11 mouse cellular contexts compared by ENCODE assay signal in the genomic region with DNA sequence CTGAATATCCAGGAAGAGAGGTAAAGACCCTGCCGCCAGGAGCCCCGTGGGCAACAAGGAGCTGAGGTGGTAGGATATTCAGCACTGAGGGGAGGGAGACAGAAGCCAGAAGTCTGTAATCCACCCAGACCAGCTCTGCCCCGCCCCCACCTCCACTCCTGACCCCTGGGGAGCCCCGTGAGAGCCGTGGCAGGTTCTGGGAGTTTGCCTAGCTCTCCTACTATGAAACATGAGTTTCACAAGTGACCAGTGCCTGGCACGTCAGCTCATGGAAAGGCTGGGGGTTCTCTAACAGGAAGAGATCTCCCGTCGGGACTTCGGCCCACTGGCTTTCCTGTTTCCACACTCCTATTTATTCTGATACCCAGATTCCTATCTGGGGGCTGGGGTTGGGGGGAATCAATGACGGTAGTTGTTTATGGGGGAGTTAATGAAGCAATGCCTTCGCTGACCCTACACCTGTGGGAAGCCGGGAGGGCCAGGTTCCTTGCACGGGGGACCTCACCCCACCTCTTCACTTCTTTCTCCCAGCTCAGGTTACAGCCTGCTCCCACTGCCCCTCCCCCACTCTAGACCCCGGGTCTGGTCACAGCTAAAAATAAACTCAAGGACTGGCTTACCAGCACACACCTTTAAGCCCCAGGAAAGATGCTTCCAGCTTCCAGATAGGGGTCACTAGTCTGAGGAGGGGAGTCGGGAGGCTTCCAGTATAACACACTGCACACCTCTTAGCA. TPM values are rescaled to one million over a fixed set of nuclear protein-coding genes. Genes with fewer than 3 reads are reported as not detected.
A peak's percentile ranks its signal among the peaks of the same experiment; 100 is the strongest.
DNase-seq lines count a peak whose midpoint lies in the region; ATAC-seq lines count a peak whose summit lies in the region.
"Had no signal": no experiment of that assay in that cellular context is flagged by ENCODE, and none has a peak within 500 bp of the region (broad histone marks: within the 10 kb centered on the region; RNA-seq: fewer than 3 reads in every experiment).

No protein-coding gene starts in this region.

- ATAC-seq in heart, embryonic 11.5 days (replicated peaks; ENCODE audit: insufficient number of reproducible peaks, low FRiP score, low TSS enrichment): no peak
- no peak for ATAC-seq in lung, embryonic 16.5 days (ENCODE audit: low read depth)

- H3K4me3 ChIP-seq in heart, embryonic 11.5 days (ENCODE audit: low read depth, low read length): peak overlapping the region; percentile 4; the same call in 1 of the 2 replicates
- H3K4me3 ChIP-seq in lung, embryonic 16.5 days (ENCODE audit: low read length): no peak overlapping the region
- H3K4me3 ChIP-seq in embryonic facial prominence, embryonic 10.5 days: peak overlapping the region; percentile 41
- H3K4me3 ChIP-seq: hindbrain, embryonic 13.5 days had no signal

- no peaks in the 10 kb centered on the region for H3K27me3 ChIP-seq in heart, embryonic 11.5 days (ENCODE audit: control insufficient read depth, insufficient read depth, low read length)
- no peaks in the 10 kb centered on the region for H3K27me3 ChIP-seq in lung, embryonic 16.5 days (ENCODE audit: control insufficient read depth, insufficient read depth, low read depth, low read length)
- peaks cover 62% of the 10 kb centered on the region for H3K27me3 ChIP-seq in embryonic facial prominence, embryonic 10.5 days (replicated peaks; ENCODE audit: low read depth, poor library complexity, severe bottlenecking)

- 5% methylated on average over 15 of the region's 15 CpGs for whole genome bisulfite sequencing in heart, embryonic 11.5 days (ENCODE audit: insufficient replicate concordance)
- WGBS in lung, embryonic 16.5 days: 14% methylated on average over 15 of the region's 15 CpGs
- 3% methylated on average over 15 of the region's 15 CpGs for WGBS in embryonic facial prominence, embryonic 10.5 days

- no peaks in the 10 kb centered on the region for H3K9me3 ChIP-seq in heart, embryonic 11.5 days (replicated peaks; ENCODE audit: control insufficient read depth, low read length)
- no peaks in the 10 kb centered on the region for H3K9me3 ChIP-seq in lung, embryonic 16.5 days (ENCODE audit: control insufficient read depth, low read length)
- H3K9me3 ChIP-seq in embryonic facial prominence, embryonic 10.5 days: no peaks in the 10 kb centered on the region
- H3K9me3 ChIP-seq: hindbrain, embryonic 13.5 days had no signal

- peak overlapping the region; percentile 61 for H3K4me2 ChIP-seq in heart, embryonic 11.5 days
- peak overlapping the region; percentile 13; the same call in 1 of the 2 replicates for H3K4me2 ChIP-seq in lung, embryonic 16.5 days (ENCODE audit: low read depth, low read length)
- H3K4me2 ChIP-seq: hindbrain, embryonic 13.5 days had no signal

- peak overlapping the region; percentile 100 for H3K27ac ChIP-seq in heart, embryonic 11.5 days (ENCODE audit: low read depth, low read length)
- peak overlapping the region; percentile 15; the same call in 1 of the 2 replicates for H3K27ac ChIP-seq in lung, embryonic 16.5 days (ENCODE audit: low read length)
- peak overlapping the region; percentile 89 for H3K27ac ChIP-seq in embryonic facial prominence, embryonic 10.5 days (replicated peaks)
- H3K27ac ChIP-seq: hindbrain, embryonic 13.5 days had no signal

- H3K4me1 ChIP-seq in heart, embryonic 11.5 days (ENCODE audit: control insufficient read depth, insufficient read depth, low read length): peaks cover 98% of the 10 kb centered on the region
- H3K4me1 ChIP-seq in lung, embryonic 16.5 days (replicated peaks; ENCODE audit: control insufficient read depth, insufficient read depth, low read length): peaks cover 74% of the 10 kb centered on the region
- H3K4me1 ChIP-seq in embryonic facial prominence, embryonic 10.5 days: peaks cover 99% of the 10 kb centered on the region

- H3K36me3 ChIP-seq in heart, embryonic 11.5 days (ENCODE audit: control insufficient read depth, insufficient read depth, low read length): no peaks in the 10 kb centered on the region
- H3K36me3 ChIP-seq in lung, embryonic 16.5 days (ENCODE audit: control insufficient read depth, insufficient read depth, low read length): no peaks in the 10 kb centered on the region
- H3K36me3 ChIP-seq in embryonic facial prominence, embryonic 10.5 days (replicated peaks): no peaks in the 10 kb centered on the region
- H3K36me3 ChIP-seq: hindbrain, embryonic 13.5 days had no signal

- DNase-seq in heart, postnatal 36 days: no peak
- DNase-seq in lung, postnatal 36 days: no peak
- DNase-seq in embryonic facial prominence, embryonic 10.5 days (ENCODE audit: low spot score): peak; percentile 80
- DNase-seq in mesoderm, embryonic 11.5 days (ENCODE audit: low read depth, low spot score): peak; percentile 64
- no peak for DNase-seq in right cerebral cortex, postnatal 10 days (ENCODE audit: low spot score in 2 of 2)
- no peak for DNase-seq in right cerebral cortex, postnatal 14 days
- DNase-seq: cerebellum, adult 11-12 months; lung, postnatal 14 days had no signal

- intact Hi-C loops in heart, postnatal 36 days (cut with DNase I): no loop called here

- peak overlapping the region; percentile 68 for H3K9ac ChIP-seq in heart, embryonic 11.5 days (ENCODE audit: low read depth, low read length)
- H3K9ac ChIP-seq in lung, embryonic 16.5 days (ENCODE audit: low read length): peak overlapping the region; percentile 25; the same call in 1 of the 2 replicates
- H3K9ac ChIP-seq: hindbrain, embryonic 13.5 days had no signal

RNA-seq across cellular contexts. Expression of a gene that starts 19.4 kb away (rescaled TPM):
- polyA plus RNA-seq in heart, embryonic 11.5 days (2014; fragmentation: Nextera tagmentation; extraction: Ambion mirVana): 15.0 and 15.6 TPM in 2 replicates
- total RNA-seq in heart, postnatal 36 days (2021): 10 to 100 TPM; 14.5 to 14.7 TPM
- 6.7 and 7.3 TPM in 2 replicates for polyA plus RNA-seq in lung, embryonic 16.5 days (2015; fragmentation: Nextera tagmentation; extraction: Ambion mirVana)
- polyA plus RNA-seq in embryonic facial prominence, embryonic 10.5 days (2016; fragmentation: Nextera tagmentation; extraction: Ambion mirVana): 6.0 and 7.2 TPM in 2 replicates

RNA-seq across cellular contexts. Expression of a gene that starts 59.4 kb away (rescaled TPM):
- polyA plus RNA-seq in heart, embryonic 11.5 days (2014; fragmentation: Nextera tagmentation; extraction: Ambion mirVana): 4.6 and 4.8 TPM in 2 replicates
- 1 to 10 TPM; 3.2 to 6.7 TPM for total RNA-seq in heart, postnatal 36 days (2021)
- polyA plus RNA-seq in lung, embryonic 16.5 days (2015; fragmentation: Nextera tagmentation; extraction: Ambion mirVana): 8.9 and 10.2 TPM in 2 replicates
- polyA plus RNA-seq in embryonic facial prominence, embryonic 10.5 days (2016; fragmentation: Nextera tagmentation; extraction: Ambion mirVana): 9.4 and 12.7 TPM in 2 replicates

Comparison
In these comparisons a context has a peak if more than half of its experiments do, and no peak if none do; other contexts are left out.
1. H3K27ac ChIP-seq: peak in every context shown above with its lines; median percentile 100 in heart, embryonic 11.5 days; 89 in embryonic facial prominence, embryonic 10.5 days; 15 in lung, embryonic 16.5 days.
2. DNase-seq: peak in embryonic facial prominence, embryonic 10.5 days (single experiment) and mesoderm, embryonic 11.5 days (single experiment); none in heart, postnatal 36 days (0 of 2), lung, postnatal 36 days (single experiment), right cerebral cortex, postnatal 10 days (0 of 2) and right cerebral cortex, postnatal 14 days (single experiment).